Comparison of ENCODE assay signal across 8 mouse cellular contexts in genomic region chrX:153359331-153360215, GRCm38 (mm10).
DNase-seq lines count a peak whose midpoint lies in the region; ATAC-seq and TF ChIP-seq lines count a peak whose summit lies in the region.

No protein-coding gene starts in this region.

- H3K4me2 ChIP-seq in midbrain, embryonic 16.5 days (ENCODE audit: low read length): peak overlapping the region; percentile 62

- peak; percentile 82 for ATAC-seq in midbrain, embryonic 16.5 days

- peak; percentile 10 to 70 for DNase-seq in adrenal gland, adult (ENCODE audit: inconsistent age in 2 of 2, low spot score in 1 of 2)
- DNase-seq in adrenal gland, adult 8-10 months: no peak
- peak; percentile 34 for DNase-seq in embryo, embryonic 9.5 days (ENCODE audit: extremely low spot score)
- peak; percentile 20 to 36 for DNase-seq in heart, adult 2 months
- peak; percentile 28 for DNase-seq in kidney, adult 18-20 months
- no peak for DNase-seq in liver, adult 2 months (ENCODE audit: extremely low read depth, low read depth, low spot score)
- peak; percentile 47 to 48 for DNase-seq in spleen, adult 2 months (ENCODE audit: low read depth in 1 of 2, low spot score in 2 of 2)

- no peak overlapping the region; the same call in 1 of the 2 replicates for H3K27ac ChIP-seq in heart, adult 2 months
- no peak overlapping the region for H3K27ac ChIP-seq in liver, adult 2 months (replicated peaks; ENCODE audit: insufficient read depth, low read depth, low read length)
- H3K27ac ChIP-seq in midbrain, embryonic 16.5 days (ENCODE audit: low read length): peak overlapping the region; percentile 64
- H3K27ac ChIP-seq in spleen, adult 2 months (ENCODE audit: insufficient read depth, low read length): 0 out of 2 replicates have a peak overlapping the region, but pooled peaks have one; percentile 41

- peak overlapping the region; percentile 56 for H3K4me3 ChIP-seq in heart, adult 2 months
- H3K4me3 ChIP-seq in liver, adult 2 months (ENCODE audit: insufficient read depth, low read depth, low read length): peak overlapping the region; percentile 33; the same call in 1 of the 2 replicates
- peak overlapping the region; percentile 49 for H3K4me3 ChIP-seq in midbrain, embryonic 16.5 days (ENCODE audit: low read depth, low read length)
- H3K4me3 ChIP-seq in spleen, adult 2 months (ENCODE audit: extremely low read depth, insufficient read depth, insufficient read length): peak overlapping the region; percentile 59

- no peaks in the 10 kb centered on the region for H3K4me1 ChIP-seq in heart, adult 2 months (ENCODE audit: control insufficient read depth, insufficient read depth, low read length)
- peaks cover 2% of the 10 kb centered on the region; the same call in 1 of the 2 replicates for H3K4me1 ChIP-seq in liver, adult 2 months (ENCODE audit: control insufficient read depth, insufficient read depth, low read length)
- peaks cover 5% of the 10 kb centered on the region for H3K4me1 ChIP-seq in midbrain, embryonic 16.5 days (ENCODE audit: control insufficient read depth, insufficient read depth, low read length)
- no peaks in the 10 kb centered on the region; the same call in 1 of the 2 replicates for H3K4me1 ChIP-seq in spleen, adult 2 months (ENCODE audit: control insufficient read depth, insufficient read depth, insufficient read length)

- no peak for TF ChIP-seq EP300 in heart, adult 2 months (IDR thresholded peaks at IDR 0.05; ENCODE audit: insufficient read depth, low read depth, low read length)

- H3K27me3 ChIP-seq in heart, adult 2 months (ENCODE audit: control insufficient read depth, insufficient read depth, low read length): no peaks in the 10 kb centered on the region
- H3K27me3 ChIP-seq in liver, adult 2 months (ENCODE audit: control insufficient read depth, insufficient read depth, low read length): peaks cover 4% of the 10 kb centered on the region; the same call in 1 of the 2 replicates
- no peaks in the 10 kb centered on the region for H3K27me3 ChIP-seq in midbrain, embryonic 16.5 days (ENCODE audit: control insufficient read depth, insufficient read depth, low read depth, low read length)
- H3K27me3 ChIP-seq in spleen, adult 2 months (ENCODE audit: control insufficient read depth, insufficient read depth, low read length): no peaks in the 10 kb centered on the region

- H3K36me3 ChIP-seq in heart, adult 2 months (ENCODE audit: control insufficient read depth, insufficient read depth, low read length): no peaks in the 10 kb centered on the region
- no peaks in the 10 kb centered on the region for H3K36me3 ChIP-seq in liver, adult 2 months (ENCODE audit: control insufficient read depth, insufficient read depth, low read length)
- no peaks in the 10 kb centered on the region for H3K36me3 ChIP-seq in midbrain, embryonic 16.5 days (ENCODE audit: control insufficient read depth, insufficient read depth, low read length)
- H3K36me3 ChIP-seq in spleen, adult 2 months (ENCODE audit: control insufficient read depth, insufficient read depth, low read length): no peaks in the 10 kb centered on the region

- peak overlapping the region; percentile 52 for H3K9ac ChIP-seq in heart, adult 2 months (ENCODE audit: low read depth, low read length)
- no peak overlapping the region for H3K9ac ChIP-seq in liver, adult 2 months (ENCODE audit: low read depth, low read length)
- H3K9ac ChIP-seq in midbrain, embryonic 16.5 days (ENCODE audit: low read depth, low read length): peak overlapping the region; percentile 59

- H3K79me2 ChIP-seq in heart, adult 2 months (replicated peaks; ENCODE audit: control insufficient read depth, insufficient read depth, low read length): no peaks in the 10 kb centered on the region
- no peaks in the 10 kb centered on the region for H3K79me2 ChIP-seq in liver, adult 2 months (ENCODE audit: control insufficient read depth, insufficient read depth, low read length)

- 16% methylated on average over 43 of the region's 43 CpGs for WGBS in heart, adult 2 months
- WGBS in liver, adult 2 months: under 1% methylated on average over 43 of the region's 43 CpGs
- 17% methylated on average over 42 of the region's 43 CpGs for WGBS in midbrain, embryonic 16.5 days
- 26% methylated on average over 42 of the region's 43 CpGs for WGBS in spleen, adult 2 months

- no peaks in the 10 kb centered on the region for H3K9me3 ChIP-seq in midbrain, embryonic 16.5 days (replicated peaks; ENCODE audit: control insufficient read depth, low read length, poor library complexity, severe bottlenecking)

- TF ChIP-seq CTCF in heart, adult 2 months (IDR thresholded peaks at IDR 0.05): peak; percentile 48
- TF ChIP-seq CTCF in liver, adult 2 months (IDR thresholded peaks at IDR 0.05; ENCODE audit: low read depth, low read length): no peak
- TF ChIP-seq CTCF in spleen, adult 2 months (IDR thresholded peaks at IDR 0.05; ENCODE audit: extremely low read depth, insufficient read depth, insufficient read length, insufficient replicate concordance): no peak

- intact Hi-C loops in heart, adult 2 months (cut with DNase I): no loop called here

- TF ChIP-seq POLR2A in heart, adult 2 months (IDR thresholded peaks at IDR 0.05; ENCODE audit: insufficient read depth, low read depth, low read length): no peak
- no peak for TF ChIP-seq POLR2A in liver, adult 2 months (IDR thresholded peaks at IDR 0.05; ENCODE audit: extremely low read depth, insufficient read depth, low read length)
- no peak for TF ChIP-seq POLR2A in spleen, adult 2 months (IDR thresholded peaks at IDR 0.05; ENCODE audit: low read depth, low read length)

Comparison
In these comparisons a context has a peak if more than half of its experiments do, and no peak if none do; other contexts are left out.
1. DNase-seq: peak in adrenal gland, adult (2 of 2), embryo, embryonic 9.5 days (single experiment), heart, adult 2 months (2 of 2), kidney, adult 18-20 months (single experiment) and spleen, adult 2 months (2 of 2); none in adrenal gland, adult 8-10 months (single experiment) and liver, adult 2 months (single experiment).
2. H3K27ac ChIP-seq: peak in midbrain, embryonic 16.5 days (single experiment) and spleen, adult 2 months (single experiment); none in heart, adult 2 months (single experiment) and liver, adult 2 months (single experiment).
3. Peak in every context shown above with its lines, with median percentiles within 50 percentile points of each other: H3K4me3 ChIP-seq.